Mouse (Mus musculus): Measurements from ENCODE around the gene Lmf1.

Lmf1 gene

DNA sequence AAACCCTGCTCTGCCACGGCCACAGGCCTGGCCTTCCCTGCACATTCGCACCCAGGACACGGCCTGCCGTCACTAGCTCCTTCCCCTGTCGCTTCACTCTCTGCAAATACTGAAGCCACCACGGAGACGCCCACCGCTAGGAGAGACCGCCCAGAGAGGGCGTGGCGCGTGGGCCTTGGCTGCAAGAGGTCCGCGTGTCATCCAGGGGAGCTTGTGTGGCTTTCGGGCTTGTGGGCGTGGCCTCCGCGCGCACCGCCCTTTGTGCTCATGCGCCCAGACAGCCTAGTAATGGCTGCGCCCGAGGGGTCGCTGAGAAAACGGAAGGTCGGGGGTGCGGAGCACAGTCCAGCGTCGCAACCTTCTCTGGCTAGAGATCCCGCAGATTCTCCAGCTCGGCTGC is at the start of gene Lmf1:
Gene Lmf1 (plus strand): TSS at position 166 of the 400 bp plus-strand sequence.
- peak; percentile 78 for DNase-seq (ENCODE audit: low spot score)

DNA sequence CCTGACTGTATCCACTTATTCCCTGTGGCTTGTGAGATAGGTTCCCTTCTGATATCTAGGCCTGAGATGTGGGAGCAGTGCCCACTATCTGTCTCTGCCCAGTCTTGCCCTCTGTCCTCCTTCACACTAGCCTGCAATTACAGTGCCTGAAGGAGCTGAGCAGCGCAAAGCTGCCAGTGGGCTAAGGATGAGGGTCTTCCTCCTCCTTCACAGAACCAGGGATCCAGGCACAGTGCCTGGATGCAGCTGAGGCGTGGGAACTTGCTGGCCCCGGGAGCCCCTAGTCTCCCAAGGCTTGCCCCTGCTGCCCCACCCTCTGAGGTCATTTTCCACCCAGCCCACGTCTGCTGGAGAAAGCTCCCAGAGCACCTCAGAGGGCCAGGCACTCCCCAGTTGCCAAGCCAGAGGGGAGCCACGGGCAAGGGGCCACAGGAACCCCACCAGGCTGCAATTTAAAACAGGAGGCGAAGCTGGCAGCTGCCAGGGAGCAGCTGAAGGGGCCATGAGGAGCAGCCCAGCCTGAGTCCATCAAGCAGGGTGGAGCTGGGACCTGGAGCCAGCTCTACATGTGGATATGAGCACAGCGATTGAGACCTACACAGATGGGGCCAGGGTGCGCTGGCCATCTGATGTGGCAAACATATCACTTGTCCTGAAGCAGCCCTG is 48.4 kb upstream of the Lmf1 start:
- DNase-seq (ENCODE audit: low spot score), result no peak

- no peak for DNase-seq (ENCODE audit: low spot score)
Measured at GRCm38 (mm10) chr17:25538945-25539875, 39.7 kb upstream of the Lmf1 start.

DNA sequence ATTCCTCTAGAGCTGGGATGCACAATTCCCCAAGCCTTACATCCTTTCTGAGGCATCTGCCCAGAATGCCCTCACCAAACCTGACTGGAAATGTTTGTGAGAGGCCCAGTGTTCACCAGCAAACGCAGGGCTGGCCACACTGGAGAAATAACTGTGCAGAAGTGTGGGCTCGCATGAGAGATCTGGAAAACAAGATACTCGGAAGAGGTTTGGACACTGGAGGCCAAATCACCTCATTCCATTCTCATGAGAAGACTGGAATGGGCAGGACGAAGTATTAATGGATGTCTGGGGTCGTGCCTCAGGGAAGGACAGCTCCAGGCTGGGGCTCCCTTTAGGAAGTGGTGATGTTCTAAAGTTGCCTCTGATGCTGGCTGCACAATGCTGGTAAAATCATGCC is 38.2 kb upstream of the Lmf1 start:
- no peak for DNase-seq (ENCODE audit: low spot score)

GRCm38 (mm10) chr17:25541768-25542167 is 37.1 kb upstream of the Lmf1 start:
- DNase-seq (ENCODE audit: low spot score), result no peak

- DNase-seq (ENCODE audit: low spot score), result no peak
Measured at GRCm38 (mm10) chr17:25547026-25547425, 31.9 kb upstream of the Lmf1 start.

- no peak for DNase-seq (ENCODE audit: low spot score)
Measured at GRCm38 (mm10) chr17:25550020-25550419, 28.9 kb upstream of the Lmf1 start.

DNA sequence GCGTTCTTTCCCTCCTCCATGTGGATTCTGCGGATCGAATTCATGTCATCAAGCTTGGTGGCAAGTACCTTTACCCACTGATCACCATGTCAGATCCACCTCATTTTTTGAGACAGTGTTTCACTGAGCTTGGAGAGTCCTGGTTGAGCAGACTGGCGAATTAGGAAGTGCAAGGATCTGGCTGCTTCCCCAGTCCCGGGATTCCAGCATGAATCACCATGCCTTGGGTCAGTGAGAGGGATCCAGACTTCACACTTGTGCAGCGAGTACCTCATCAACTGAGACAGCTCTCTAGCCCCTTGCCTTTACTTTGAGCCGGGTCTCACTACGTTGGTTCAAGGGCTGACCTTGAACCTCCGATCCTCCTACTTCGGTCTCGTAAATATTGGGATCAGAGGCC is 27.6 kb upstream of the Lmf1 start:
- no peak for DNase-seq (ENCODE audit: low spot score)

- no peak for DNase-seq (ENCODE audit: low spot score)
Measured at GRCm38 (mm10) chr17:25555159-25555558, 23.7 kb upstream of the Lmf1 start.

DNA sequence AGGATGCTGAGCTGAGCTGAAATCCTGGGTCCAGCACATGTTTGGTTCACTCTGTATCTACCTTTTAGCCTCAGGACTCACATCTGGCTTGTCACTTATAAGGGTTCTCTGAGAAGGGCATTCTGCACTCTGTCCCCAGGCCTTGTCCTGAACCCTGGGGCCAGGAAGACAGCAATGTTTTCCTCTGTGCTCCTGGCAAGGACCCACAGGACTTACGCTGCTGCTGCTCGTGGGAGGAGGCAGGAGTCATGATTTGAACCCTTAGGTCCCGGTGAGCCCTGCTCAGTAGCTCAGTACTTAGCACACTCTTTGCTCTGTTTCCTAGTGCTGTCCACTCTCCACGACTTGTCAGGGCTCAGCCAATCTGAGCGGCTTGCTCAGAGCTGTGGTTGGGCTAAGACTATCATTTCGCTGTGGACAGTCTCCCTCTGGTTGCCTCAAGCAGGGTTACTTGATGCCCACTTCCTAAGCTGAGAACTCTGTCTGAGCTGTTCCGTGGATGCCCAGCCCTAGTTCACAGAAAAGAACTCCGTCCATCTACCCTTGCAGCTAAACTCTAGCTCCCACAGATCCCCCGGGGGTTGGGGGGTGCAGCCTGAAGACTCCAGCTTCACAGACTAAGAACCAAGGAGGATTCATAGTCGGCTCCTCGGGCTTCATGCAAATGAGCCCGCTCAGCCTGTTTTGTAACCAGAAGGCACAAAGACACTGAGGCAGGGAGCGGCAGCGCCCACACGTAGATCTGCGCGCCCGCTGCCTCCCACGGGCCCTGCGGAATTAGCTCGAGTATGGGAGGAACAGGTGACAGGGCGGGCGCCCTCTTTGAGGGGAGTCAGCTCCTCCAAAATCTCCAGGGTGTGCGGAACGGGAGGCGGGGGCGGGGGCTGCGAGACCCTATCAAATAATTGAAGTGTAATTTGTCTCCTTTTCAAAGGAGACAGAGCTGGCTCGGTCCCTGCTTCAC is 22.9 kb upstream of the Lmf1 start:
- no peak for DNase-seq (ENCODE audit: low spot score)

DNA sequence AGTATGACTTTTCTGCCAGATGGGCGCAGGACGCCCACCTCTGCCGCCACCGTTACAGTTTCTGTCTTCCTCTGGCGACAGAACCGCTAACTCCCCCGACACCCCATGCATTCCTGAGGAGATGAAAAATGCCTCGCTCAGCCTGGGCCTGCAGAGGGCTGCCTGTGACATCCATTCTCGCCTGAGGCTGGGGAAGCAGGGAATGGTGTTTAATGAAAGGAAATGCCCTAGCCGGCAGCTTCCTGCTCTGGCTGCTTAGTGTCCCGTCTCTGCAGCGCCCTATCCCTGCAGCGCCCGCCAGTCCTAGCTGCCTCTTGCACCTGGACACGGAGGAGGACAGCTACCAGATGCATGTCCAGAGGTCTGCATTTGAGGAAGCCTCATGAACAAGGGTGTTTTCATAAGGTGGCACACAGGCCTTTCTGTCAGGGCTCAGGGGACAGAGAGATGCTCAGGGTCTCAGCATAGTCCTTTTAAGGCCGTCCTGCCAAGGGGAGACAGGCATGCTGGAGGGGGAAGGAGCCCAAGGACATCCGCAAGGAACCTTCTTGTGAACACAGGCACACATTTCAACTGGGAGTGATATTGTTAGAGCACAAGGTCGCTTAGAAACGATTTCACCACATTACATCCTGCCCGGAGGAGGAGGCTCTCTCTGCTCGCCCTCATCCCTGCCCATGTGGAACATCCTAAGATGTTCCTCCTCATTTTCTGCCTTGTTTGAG is 22.1 kb upstream of the Lmf1 start:
- DNase-seq (ENCODE audit: low spot score), result no peak

- DNase-seq (ENCODE audit: low spot score), result no peak
Measured at GRCm38 (mm10) chr17:25559634-25560033, 19.3 kb upstream of the Lmf1 start.

DNA sequence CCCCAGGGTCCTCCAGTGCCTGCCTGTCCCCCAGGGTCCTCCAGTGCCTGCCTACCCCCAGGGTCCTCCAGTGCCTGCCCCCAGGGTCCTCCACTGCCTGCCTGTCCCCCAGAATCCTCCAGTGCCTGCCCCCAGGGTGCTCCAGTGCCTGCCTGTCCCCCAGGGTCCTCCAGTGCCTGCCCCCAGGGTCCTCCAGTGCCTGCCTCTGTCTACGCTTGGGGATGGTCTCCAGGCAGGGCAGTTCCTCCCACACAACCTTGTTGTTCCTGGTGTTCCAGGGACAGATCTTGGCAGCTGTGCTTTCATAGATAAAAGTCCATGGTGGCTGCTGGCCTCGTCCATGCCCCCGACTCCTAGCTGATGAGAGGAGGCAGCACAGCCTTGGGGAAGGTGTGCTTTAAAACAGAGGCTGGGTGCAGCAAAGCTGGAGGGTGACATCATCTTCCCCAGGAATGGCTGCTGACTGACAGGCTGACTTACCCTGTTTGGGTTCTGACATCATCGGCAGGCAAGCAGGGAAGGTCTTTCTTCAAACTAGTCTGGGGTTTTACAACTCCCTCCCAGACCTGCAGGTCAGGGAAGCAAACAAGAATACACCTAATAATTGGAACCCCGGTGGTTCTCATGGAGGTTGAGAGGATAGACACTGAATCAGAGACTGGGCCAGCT is 18.2 kb upstream of the Lmf1 start:
- DNase-seq (ENCODE audit: low spot score), result no peak

- no peak for DNase-seq (ENCODE audit: low spot score)
Measured at GRCm38 (mm10) chr17:25561223-25562028, 17.5 kb upstream of the Lmf1 start.

DNA sequence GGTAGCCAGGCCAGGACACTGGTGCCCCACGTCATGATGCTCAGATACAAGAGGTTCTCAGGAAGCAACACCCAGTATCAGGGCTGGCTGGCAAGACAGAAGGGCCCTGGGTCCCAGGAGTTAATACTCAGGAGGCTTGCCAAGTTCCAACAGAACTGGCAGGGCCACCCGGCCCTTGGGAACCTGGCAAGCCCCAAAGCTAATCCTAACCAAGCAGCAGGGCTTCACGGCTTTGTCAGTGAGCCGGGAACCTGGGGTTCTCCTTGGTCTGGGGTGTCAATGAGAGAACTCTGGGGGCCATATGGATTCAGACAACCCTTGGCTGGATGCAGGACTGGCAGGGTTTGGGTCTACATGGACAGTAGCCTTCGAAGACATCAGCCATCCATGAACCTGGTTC is 14.4 kb upstream of the Lmf1 start:
- no peak for DNase-seq (ENCODE audit: low spot score)

- no peak for DNase-seq (ENCODE audit: low spot score)
Measured at GRCm38 (mm10) chr17:25565244-25565643, 13.6 kb upstream of the Lmf1 start.

- no peak for DNase-seq (ENCODE audit: low spot score)
Measured at GRCm38 (mm10) chr17:25565860-25566600, 12.9 kb upstream of the Lmf1 start.

- DNase-seq (ENCODE audit: low spot score), result no peak
Measured at GRCm38 (mm10) chr17:25567261-25567660, 11.6 kb upstream of the Lmf1 start.

DNA sequence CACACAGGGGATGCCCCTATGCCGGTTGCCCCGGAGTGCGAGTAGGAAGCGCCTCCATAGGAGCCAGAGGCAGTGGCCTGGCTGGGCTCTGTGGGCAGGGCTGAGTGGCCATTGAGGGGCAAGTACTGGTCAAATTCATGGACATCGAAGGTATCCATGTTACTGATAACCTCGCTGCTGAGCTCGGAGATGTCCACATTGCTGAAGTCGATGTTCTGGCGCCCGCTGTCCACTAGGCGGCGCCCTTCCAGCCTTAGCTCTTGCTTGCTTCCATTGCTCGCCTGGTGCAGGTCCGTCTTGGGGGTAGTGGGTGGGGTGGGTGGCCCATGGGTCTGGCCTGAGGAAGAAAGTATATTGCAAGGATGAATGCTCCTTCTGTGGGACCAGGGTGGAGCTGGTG is 11.1 kb upstream of the Lmf1 start:
- no peak for DNase-seq (ENCODE audit: low spot score)

Measured in ovary, postnatal 10 days (tissue).